Mouse (Mus musculus) frontal cortex, adult 2 months (tissue): ENCODE measurements around the gene Rtn4rl1. TPM values are rescaled to one million over a fixed set of nuclear protein-coding genes. Genes with fewer than 3 reads are reported as not detected.

ENCODE experiments used
- DNase-seq, 2 experiments: peaks; one replicate each; pipeline ENCODE4 v3.0.0; 2022; ENCODE audit warnings: low spot score in 1 of 2; ENCODE audit errors: extremely low spot score in 1 of 2
- polyA plus RNA-seq: library from polyadenylated mRNA; depleted of rRNA; stranded (reverse); fragments of >200 nt; gene quantifications from 2 replicates; pipeline ENCODE4 v1.2.3, GENCODE M21; 2012

Gene Rtn4rl1
- polyA plus RNA-seq, 1 experiment, result 28.1 TPM

DNA sequence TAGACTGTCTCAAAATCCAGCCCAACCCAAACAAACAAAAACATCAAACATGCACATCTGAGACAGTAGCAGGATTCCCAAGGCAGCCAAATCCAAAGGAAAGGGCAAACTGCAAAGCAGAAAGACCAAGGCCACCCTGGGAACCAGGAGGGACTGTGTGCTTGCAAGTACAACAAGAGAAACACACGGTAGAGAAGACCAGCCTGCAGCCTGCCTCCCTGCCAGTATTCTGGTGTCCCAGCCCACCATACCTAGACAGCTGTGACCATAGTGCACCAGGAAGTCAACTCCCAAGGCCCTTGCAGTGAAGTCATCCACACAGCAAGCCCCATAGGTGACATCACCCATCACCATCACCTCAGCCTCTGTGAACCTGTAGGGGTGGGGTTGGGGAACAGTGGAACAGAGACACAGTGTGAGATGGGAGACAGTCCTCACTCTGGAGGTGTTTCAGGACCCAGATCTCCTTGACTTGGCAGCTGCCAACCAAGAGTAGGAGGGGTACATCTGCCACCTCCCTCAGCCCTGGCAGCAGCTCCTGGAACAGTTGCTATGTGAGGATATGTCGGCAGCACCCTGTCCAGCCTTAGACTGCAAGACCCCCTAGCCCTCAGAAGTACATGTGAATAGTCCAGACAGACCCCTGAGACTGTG lies 9.5 kb upstream of the Rtn4rl1 start:
- DNase-seq, result peak; percentile 74 to 78

GRCm38 (mm10) chr11:75184573-75184972 lies 9.0 kb upstream of the Rtn4rl1 start:
- DNase-seq, result no peak

- DNase-seq, result no peak
These were observed 8.6 kb upstream of the Rtn4rl1 start for GRCm38 (mm10) chr11:75184986-75185385.

DNA sequence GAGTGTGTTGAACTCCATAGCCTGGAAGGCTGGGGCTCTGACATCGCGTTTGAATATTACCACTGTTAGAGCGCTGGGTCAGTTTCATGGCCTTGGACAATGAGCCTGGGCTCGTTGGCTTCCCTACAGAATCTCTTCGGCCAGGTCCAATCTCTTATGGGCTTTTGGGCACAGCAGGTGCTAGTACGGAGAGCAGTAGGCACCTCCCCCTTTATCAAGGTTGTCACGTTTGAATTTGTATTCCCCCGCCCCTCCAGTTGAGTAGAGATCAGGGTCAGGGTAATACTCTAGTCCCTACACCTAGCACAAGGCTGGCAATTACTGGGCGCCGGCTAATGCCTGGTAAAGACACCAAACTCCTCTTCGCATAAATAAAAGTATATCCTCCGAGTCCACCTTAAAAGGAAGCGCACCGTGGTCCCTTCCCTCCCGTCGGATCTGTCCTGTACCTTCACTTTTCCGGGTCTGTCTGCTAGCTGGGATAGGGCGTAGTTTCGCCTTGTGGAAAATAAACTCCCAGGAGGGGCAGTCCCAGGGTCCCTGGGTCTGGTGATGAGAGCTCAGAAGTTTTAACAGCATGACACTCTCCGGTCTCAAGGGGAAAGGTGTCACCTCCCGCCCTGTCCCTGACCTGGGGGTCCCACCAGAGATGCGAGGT lies 3.7 kb upstream of the Rtn4rl1 start:
- no peak for DNase-seq

DNA sequence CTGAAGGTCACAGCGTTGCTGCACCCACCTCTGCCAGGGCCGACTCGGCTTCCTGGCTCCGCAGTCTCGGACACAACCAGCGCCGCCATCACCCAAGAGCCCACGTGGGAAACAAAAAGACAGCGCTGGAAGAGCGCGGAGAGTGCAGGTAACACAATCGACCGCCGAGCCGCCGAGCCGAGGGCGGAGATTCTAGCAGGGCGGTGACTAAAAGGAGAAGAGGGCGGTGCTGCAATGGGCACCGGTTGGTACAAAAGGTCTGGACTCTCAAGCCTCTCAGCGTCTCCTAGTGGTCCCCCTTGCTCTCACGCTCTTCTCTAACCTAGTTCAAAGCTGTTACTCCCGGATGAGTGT lies 3.2 kb upstream of the Rtn4rl1 start:
- DNase-seq, result peak; percentile 59 to 81

DNA sequence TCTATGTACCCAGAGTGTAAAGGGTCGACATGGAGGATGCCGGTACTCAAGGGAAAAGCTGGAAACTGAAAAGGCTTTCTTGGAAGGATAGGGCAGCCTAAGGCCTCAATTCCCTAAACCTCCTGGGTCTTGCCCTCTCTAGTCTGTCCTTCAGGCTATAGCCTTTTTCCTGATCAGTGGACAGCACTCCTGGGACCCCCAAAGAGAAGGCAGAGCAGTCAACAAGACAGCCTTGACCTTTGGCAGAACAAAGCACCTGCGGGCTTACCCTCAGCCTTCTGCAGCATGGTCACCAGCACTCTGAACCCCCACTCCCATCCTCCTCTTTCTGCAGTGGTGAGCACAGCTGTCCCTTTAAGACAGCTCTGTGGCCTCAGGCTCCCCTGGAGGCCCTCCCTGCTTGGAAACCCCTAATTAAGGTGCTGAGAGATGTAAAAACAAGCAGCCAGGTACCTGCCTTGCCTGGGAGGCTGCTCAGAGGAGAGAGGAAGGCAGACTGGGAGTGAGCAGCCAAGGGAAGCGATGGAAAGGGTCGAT lies 2.6 kb upstream of the Rtn4rl1 start, which contains the start of gene Dph1:
Gene Dph1, minus strand, starts transcription at position 337 of the 537 bp plus-strand sequence.
- no peak for DNase-seq

- DNase-seq, result no peak
These were observed 1.7 kb upstream of the Rtn4rl1 start for GRCm38 (mm10) chr11:75191841-75192240.

DNA sequence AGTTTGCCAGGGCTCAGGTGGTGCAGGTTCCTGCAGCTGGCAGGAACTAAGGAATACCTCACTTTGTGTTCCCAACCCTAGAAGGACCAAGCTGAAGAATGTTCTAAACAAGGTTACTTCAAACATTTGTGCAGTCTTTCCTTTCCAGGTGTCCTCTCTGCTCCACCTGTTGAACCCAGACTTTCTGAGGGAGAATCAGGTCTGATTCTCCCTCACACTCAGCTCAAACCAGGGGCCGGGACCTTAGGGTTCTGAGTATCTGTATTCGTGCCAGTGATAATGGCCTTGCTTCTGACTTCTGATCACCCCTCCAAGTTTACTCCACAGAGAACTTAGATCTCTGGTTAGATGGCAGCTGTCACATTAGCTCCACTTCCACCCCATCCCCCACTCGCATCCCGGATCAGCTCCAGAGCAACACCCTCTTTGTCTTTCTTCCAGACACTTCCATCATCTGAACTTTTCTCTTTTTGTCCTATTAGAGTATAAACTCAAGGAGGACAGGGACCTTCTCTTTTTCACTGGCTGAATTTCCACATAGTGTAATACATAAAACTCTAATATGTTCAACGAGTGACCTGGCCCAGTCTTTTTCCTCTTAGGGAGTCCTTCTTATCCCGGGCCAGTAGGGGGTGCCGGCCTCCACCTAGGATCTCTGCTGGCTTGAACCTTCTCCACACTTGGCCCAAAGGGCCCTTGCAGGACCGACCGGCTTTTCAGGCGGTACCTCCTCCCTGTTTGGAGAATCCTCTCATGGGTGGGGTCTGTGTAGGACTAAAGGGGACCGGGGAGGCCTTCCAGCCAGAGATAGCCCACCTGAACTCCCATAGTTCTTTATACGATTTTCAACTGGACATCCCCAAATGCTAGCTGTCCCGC lies 1.0 kb upstream of the Rtn4rl1 start:
- peak in 1 of 2 experiments; percentile 86 for DNase-seq

GRCm38 (mm10) chr11:75194121-75194849 lies 702 bp downstream of the Rtn4rl1 start:
- no peak for DNase-seq

DNA sequence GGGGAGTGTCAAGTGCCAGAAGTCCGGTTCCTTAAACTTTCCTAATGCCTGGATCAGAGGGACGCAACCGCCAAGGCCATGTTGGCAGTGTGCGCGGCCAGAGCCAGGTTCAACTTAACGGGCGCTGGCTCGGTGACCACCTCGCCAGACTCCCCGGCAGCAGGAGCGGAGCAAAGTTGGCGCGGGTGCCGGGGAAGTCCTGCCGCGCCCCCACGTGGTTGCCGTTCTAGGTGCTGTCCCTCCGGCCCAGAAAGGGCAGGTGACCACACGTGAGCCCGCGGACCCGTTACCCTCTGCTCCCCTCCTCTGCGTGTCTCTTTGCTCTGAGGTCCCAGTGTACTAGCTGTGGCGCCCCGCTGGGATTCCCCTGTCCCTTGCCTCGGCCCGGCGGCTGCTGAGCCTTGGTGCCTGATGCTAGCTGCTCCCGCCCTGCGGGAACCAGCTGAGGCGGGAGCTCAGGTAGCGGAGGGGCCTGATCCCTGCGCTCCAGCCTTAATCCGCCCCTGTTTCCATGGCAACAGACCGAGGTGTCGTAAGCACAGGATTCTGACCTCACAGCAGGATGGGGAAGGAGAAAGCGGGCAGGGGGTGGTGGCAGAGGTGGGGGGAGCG lies 1.4 kb downstream of the Rtn4rl1 start:
- DNase-seq, result peak in 1 of 2 experiments; percentile 74

DNA sequence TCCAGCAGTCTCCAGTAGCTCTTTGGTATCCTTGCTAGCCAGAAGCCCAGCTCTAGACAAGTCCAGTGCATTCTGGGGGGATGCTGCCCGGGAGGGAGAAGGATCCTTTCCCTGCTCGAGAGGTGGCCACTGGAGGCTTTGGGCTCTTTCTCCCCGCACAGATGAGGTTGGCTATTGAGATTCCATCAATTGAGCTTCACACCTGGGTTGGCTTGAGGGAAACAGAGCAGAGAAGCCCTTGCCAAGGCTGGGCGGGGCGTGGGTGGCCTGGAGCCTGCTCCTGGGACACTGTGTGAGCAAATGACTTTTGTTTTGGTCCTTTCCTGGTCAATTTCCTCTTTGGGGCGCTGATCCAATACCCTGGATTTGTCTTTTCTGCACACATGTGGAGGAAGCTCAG lies 2.5 kb downstream of the Rtn4rl1 start:
- DNase-seq, result no peak

DNA sequence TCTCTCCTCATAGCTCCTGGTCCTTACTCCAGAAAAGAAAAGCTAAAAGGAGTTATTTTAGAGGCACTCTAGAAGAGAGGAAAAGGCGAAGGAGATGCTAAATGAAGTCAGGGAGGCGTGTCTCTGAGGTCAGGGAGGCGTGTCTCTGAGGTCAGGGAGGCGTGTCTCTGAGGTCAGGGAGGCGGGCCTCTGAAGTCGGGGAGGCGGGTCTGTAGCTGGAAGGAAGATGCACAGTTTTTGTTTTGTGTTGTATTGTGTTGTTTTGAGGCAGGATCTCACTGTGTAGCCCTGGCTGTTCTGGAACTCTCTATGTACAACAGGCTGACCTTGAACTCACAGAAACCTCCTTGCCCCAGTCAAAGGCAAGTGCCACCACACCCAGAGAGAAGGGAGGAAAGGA lies 4.4 kb downstream of the Rtn4rl1 start:
- DNase-seq, result no peak

DNA sequence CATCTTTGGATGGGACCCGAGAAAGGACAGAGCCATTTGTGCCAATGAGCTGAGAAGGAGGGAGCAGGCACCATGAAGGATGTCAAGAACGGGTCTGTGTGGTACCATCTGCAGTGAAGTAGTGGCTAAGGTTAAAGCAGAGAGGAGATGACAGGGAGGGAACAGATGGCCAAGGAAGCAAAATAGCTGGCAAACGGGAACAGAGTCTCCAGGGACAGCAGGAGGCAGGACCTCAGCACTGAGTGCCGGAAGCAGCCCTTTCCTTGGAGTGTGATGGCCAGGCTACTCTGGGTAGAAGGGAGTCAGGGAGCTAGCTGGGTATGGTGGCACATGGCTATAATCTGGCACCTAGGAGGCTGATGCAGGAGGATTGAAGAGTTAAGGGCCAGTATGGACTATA lies 5.2 kb downstream of the Rtn4rl1 start:
- no peak for DNase-seq

GRCm38 (mm10) chr11:75199951-75200350 lies 6.4 kb downstream of the Rtn4rl1 start:
- no peak for DNase-seq

DNA sequence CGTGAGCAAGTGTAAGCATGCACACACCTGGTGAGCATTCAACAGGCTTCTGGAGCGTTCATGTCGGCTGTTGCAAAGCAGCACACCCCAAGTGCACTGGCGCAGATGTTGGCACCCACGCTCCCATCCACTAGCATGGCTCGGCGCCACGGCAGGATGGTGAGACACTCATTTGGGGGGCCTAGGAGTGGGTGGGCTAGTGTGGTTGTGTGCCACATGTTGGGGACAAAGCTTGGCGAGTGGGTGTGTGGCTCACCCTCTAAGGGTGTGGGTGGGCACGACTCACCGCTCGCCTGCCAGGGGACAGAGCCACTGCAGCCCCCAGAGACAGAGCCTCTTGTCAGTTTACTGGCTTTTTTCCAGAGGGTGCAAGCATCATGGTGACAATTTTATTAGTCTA lies 7.4 kb downstream of the Rtn4rl1 start:
- peak in 1 of 2 experiments; percentile 85 for DNase-seq

DNA sequence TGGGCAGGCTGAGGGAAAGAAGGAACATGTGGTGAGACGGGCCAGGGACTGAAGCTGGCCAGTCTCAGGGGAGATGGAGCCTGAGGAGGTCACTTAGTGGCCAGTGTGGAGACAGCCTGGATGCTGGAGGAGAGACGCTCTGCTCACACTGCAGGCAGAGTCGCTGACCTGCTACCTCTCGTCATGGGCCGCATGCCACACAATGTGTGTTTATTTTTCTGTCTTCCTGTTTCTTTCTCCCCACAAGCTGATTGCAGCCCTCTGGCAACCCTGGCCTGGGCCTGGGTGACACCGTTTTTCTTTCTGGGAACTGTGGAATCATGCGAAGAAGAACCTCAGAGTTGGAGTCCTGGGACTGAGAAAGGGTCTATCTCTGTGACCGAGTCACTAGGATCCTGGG lies 8.1 kb downstream of the Rtn4rl1 start:
- no peak for DNase-seq

GRCm38 (mm10) chr11:75203926-75204325 lies 10.3 kb downstream of the Rtn4rl1 start:
- no peak for DNase-seq

DNA sequence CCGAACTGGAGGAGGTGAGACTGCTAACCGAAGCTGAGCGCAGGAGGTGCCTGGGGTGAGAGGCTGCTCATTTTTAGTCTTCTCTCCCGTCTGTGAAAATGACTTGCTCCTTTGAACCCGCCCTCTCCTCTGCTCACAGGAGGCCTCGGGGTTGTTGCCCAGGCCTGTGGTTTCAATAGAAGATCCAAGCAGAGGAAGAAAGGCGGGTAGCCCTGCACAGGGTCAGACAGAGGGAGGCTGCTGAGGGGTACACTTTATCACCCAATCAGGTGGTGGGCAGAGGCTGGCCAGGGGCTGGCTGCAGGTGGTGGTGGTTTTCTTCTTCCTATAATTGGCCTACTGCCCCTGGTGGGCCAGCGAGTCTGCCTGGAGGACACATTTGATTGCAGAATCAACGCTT lies 10.9 kb downstream of the Rtn4rl1 start:
- no peak for DNase-seq

DNA sequence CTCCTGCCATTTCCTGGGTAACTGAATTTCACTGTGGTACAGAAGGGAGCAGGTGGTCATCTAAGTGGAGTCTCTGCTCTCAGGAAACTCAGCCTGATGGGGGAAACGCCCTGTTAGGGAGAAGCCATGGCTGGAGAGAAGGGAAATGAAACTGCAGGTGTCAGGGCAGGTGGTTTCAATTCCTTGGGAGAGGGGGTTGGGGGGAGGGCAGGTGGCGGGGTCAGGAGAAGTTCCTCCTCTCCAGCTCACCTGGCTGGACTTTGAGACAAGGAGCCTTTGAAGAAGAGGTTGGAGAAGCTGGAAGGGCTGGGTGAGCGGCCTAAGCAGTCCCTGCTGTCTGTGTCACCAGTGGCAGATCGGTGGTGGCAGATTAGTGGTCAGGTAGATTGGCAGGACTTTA lies 12.8 kb downstream of the Rtn4rl1 start:
- DNase-seq, result no peak

- no peak for DNase-seq
These were observed 15.8 kb downstream of the Rtn4rl1 start for GRCm38 (mm10) chr11:75209363-75209762.
